In the genomic region with DNA sequence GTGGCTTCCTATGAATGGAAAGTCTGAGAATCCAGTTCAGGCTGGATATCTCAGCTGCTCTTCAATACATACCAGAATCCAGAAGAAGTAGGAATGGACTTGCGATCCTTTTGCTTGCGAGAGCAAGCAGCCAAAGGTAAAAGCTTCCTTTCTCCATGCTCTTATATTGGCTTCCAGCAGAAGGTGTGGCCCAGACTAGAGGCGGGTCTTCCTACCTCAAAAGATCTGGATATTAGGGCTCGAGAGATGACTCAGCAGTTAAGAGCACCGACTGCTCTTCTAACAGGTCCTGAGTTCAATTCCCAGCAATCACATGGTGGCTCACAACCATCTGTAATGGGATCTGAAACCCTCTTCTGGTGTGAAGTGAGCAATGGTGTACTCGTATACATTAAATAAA, we compare ENCODE assay signal across 8 mouse cellular contexts. TPM values are rescaled to one million over a fixed set of nuclear protein-coding genes. Genes with fewer than 3 reads are reported as not detected.
DNase-seq lines count a peak whose midpoint lies in the region; ATAC-seq and TF ChIP-seq lines count a peak whose summit lies in the region.

A gene (minus strand): TSS at position 108 of the 400 bp plus-strand sequence.

- no peaks in the 10 kb centered on the region for H3K27me3 ChIP-seq in lung, embryonic 14.5 days (ENCODE audit: insufficient read depth, low read length)
- no peaks in the 10 kb centered on the region for H3K27me3 ChIP-seq in heart, adult 2 months (ENCODE audit: control insufficient read depth, insufficient read depth, low read length)
- H3K27me3 ChIP-seq in midbrain, embryonic 12.5 days: no peaks in the 10 kb centered on the region

- no peak for ATAC-seq in lung, embryonic 14.5 days (ENCODE audit: insufficient read depth)
- ATAC-seq in common myeloid progenitor, adult 5-6 weeks (replicated peaks; ENCODE audit: low read depth, poor library complexity, severe bottlenecking): no peak
- no peak for ATAC-seq in midbrain, embryonic 12.5 days (ENCODE audit: low FRiP score, low read depth)

- H3K9ac ChIP-seq in lung, embryonic 14.5 days: no peak within 1 kb of the TSS
- H3K9ac ChIP-seq in heart, adult 2 months (ENCODE audit: low read depth, low read length): no peak within 1 kb of the TSS
- H3K9ac ChIP-seq in midbrain, embryonic 12.5 days (replicated peaks): no peak within 1 kb of the TSS

- TF ChIP-seq POLR2A in heart, adult 2 months (IDR thresholded peaks at IDR 0.05; ENCODE audit: insufficient read depth, low read depth, low read length): no peak

- no peak within 1 kb of the TSS for H3K27ac ChIP-seq in lung, embryonic 14.5 days (ENCODE audit: low read depth)
- H3K27ac ChIP-seq in heart, adult 2 months: no peak within 1 kb of the TSS
- no peak within 1 kb of the TSS for H3K27ac ChIP-seq in midbrain, embryonic 12.5 days (replicated peaks)

- H3K4me2 ChIP-seq in lung, embryonic 14.5 days: no peak within 1 kb of the TSS
- no peak within 1 kb of the TSS for H3K4me2 ChIP-seq in midbrain, embryonic 12.5 days (replicated peaks)

- H3K9me3 ChIP-seq in lung, embryonic 14.5 days (ENCODE audit: low read depth, low read length): no peaks in the 10 kb centered on the region
- no peaks in the 10 kb centered on the region for H3K9me3 ChIP-seq in midbrain, embryonic 12.5 days

- no peak within 1 kb of the TSS for H3K4me3 ChIP-seq in lung, embryonic 14.5 days (ENCODE audit: low read depth, low read length)
- no peak within 1 kb of the TSS for H3K4me3 ChIP-seq in heart, adult 2 months
- H3K4me3 ChIP-seq in midbrain, embryonic 12.5 days: no peak within 1 kb of the TSS

- H3K4me1 ChIP-seq in lung, embryonic 14.5 days (ENCODE audit: insufficient read depth): no peaks in the 10 kb centered on the region
- H3K4me1 ChIP-seq in heart, adult 2 months (ENCODE audit: control insufficient read depth, insufficient read depth, low read length): no peaks in the 10 kb centered on the region; the same call in 1 of the 2 replicates
- peaks cover 3% of the 10 kb centered on the region for H3K4me1 ChIP-seq in midbrain, embryonic 12.5 days

- 80% methylated on average over 6 of the region's 6 CpGs for WGBS in lung, embryonic 14.5 days
- WGBS in heart, adult 2 months: 81% methylated on average over 6 of the region's 6 CpGs
- 93% methylated on average over 6 of the region's 6 CpGs for WGBS in midbrain, embryonic 12.5 days

- H3K36me3 ChIP-seq in lung, embryonic 14.5 days (ENCODE audit: insufficient read depth): no peaks in the 10 kb centered on the region
- H3K36me3 ChIP-seq in heart, adult 2 months (ENCODE audit: control insufficient read depth, insufficient read depth, low read length): peaks cover 1% of the 10 kb centered on the region; the same call in 1 of the 2 replicates
- H3K36me3 ChIP-seq in midbrain, embryonic 12.5 days: no peaks in the 10 kb centered on the region

- intact Hi-C loops in heart, adult 2 months (cut with DNase I): loop anchor here (5.0 to 10.0 kb wide), 2 partner anchors 295 to 662 kb away; no protein-coding TSS in a partner anchor

- no peak for DNase-seq in lung, embryonic 14.5 days
- no peak for DNase-seq in lung, postnatal 10 days
- DNase-seq in heart, adult 2 months: no peak
- DNase-seq in layer of hippocampus, postnatal 14 days (ENCODE audit: low spot score in 2 of 2): no peak
- DNase-seq in ovary, postnatal 10 days (ENCODE audit: low spot score): no peak
- no peak for DNase-seq in thymus, adult 18-20 months

- no peaks in the 10 kb centered on the region; the same call in 1 of the 2 replicates for H3K79me2 ChIP-seq in heart, adult 2 months (replicated peaks; ENCODE audit: control insufficient read depth, insufficient read depth, low read length)

- TF ChIP-seq EP300 in heart, adult 2 months (IDR thresholded peaks at IDR 0.05; ENCODE audit: insufficient read depth, low read depth, low read length): no peak

- no peak for TF ChIP-seq CTCF in lung, embryonic 14.5 days (IDR thresholded peaks at IDR 0.05; ENCODE audit: low read depth)
- no peak for TF ChIP-seq CTCF in heart, adult 2 months (IDR thresholded peaks at IDR 0.05)

RNA-seq across cellular contexts. Expression of the gene that starts here (rescaled TPM):
- polyA plus RNA-seq in lung, embryonic 14.5 days (2014; fragmentation: Nextera tagmentation; extraction: Ambion mirVana): 186 and 201 TPM in 2 replicates
- total RNA-seq in common myeloid progenitor, adult 5-6 weeks (2017): 152 and 168 TPM in 2 replicates
- 10 to 100 TPM; 30.9 to 35.5 TPM for total RNA-seq in heart, adult 2 months (2021)
- 20.3 and 22.7 TPM in 2 replicates for polyA plus RNA-seq in heart, adult 2 months (2012; rRNA removed)
- 100 to 1,000 TPM; 107 to 114 TPM for total RNA-seq in layer of hippocampus, postnatal 14 days (2021)
- 265 and 279 TPM in 2 replicates for polyA plus RNA-seq in midbrain, embryonic 12.5 days (2016; fragmentation: Nextera tagmentation; extraction: Ambion mirVana)
